Mouse (Mus musculus): Measurements from ENCODE around the gene Krt23. TPM values are rescaled to one million over a fixed set of nuclear protein-coding genes. Genes with fewer than 3 reads are reported as not detected.

Gene Krt23
- total RNA-seq, 2 experiments from 2014 or later, result not detected

DNA sequence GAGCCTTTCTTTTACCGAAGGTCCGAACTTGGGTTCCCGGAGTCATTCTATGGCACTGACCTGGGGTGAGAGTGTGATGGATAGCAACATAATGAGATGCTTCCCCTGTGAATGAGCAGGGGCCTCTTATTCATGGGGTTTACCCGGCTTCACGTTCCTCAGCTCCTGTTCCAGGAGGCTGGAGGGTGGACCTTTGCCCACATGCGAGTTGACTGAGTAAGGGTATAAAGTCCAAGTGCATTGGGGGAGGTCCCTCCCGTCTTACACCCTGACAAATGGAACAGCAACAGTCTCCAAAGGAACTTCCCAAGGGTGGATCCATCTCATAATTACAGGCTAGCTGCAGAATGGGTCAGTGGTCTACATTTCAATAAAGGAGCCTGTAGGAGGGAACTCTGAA is 31.2 kb downstream of the Krt23 start:
- no peak for DNase-seq (ENCODE audit: low spot score in 2 of 2)
- intact Hi-C loops (cut with DNase I), result loop anchor here (2.0 kb wide), 2 partner anchors 49 to 833 kb away; no protein-coding TSS in a partner anchor

DNA sequence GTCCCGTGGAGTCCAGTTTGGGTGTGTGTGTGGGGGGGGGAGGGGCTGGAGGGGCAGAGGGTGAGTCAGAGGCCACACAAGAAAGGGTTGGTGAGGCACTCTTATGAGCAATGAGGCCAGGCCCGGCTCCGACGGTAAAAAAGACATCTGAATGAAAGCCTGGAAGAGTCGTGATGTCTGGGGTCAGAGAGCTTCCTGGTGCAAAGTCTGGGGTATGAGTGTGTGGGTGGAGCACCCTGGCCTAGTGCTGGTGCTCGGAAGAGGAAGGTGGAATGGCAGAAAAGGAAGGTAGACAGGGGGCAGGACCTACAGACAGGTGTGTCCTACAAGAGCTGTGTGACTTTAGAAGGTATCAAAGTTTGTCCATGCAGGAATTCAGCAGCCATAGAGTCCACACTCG is 34.0 kb downstream of the Krt23 start:
- intact Hi-C loops (cut with DNase I), result no loop called here
- DNase-seq (ENCODE audit: low spot score in 2 of 2), result no peak

DNA sequence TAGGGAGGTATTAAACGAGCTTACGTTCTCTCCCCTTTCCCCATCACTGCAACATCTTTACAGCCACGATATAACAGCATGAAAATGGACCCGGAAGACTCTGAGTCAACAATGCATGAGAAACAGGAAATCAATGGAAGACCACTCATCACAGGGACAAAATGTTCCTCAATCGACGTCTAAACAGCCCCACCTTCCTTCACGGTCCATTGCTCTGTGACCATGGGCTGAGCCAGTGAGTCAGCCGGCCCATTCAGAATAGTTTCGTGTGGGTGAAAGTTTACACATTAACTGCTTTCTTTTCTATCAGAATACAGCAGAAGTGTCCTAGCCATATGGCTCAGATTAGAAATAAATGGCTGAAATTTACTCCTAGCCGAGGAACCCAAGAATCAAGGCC is 38.2 kb downstream of the Krt23 start:
- intact Hi-C loops (cut with DNase I), result no loop called here
- no peak for DNase-seq (ENCODE audit: low spot score in 2 of 2)

DNA sequence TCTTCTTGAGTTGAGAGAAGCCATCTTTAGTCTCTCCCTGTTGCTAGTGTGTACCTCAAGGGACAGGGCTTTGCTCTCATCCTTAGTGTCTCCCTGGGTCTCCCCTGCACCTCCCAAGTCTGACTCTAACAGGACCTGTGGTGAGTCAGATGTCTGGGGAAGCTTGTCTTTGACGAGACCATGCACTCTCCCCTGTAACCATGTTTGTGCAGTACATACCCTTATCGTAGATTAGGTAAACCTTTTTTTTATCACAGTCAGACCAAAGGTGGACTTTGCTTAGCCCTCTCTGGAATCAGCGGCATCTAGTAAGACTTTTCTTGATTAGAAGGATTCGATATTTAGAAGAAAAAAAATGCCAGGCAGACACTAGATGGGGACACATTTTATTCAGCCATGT is 38.9 kb downstream of the Krt23 start:
- no peak for DNase-seq (ENCODE audit: low spot score in 2 of 2)
- intact Hi-C loops (cut with DNase I), result no loop called here

DNA sequence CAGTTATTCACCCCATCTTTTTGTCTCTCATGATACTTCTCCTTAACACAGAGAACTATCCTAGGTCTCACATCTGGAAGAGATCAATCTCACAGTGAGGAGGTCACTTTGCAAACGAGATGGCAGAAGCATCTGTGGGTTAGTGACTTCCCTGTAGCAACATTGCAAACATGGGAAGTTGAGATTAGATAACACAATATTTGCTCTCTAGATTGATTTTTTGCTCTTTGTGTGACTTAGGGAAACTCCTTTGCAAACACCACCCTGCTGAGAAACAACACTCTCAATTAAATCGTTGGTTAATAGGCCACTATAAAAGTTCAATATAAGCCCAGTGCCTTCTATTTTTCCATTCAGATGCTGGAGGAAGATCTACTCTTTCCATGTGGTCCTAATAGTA is 44.2 kb downstream of the Krt23 start:
- intact Hi-C loops (cut with DNase I), result no loop called here
- no peak for DNase-seq (ENCODE audit: low spot score in 2 of 2)

DNA sequence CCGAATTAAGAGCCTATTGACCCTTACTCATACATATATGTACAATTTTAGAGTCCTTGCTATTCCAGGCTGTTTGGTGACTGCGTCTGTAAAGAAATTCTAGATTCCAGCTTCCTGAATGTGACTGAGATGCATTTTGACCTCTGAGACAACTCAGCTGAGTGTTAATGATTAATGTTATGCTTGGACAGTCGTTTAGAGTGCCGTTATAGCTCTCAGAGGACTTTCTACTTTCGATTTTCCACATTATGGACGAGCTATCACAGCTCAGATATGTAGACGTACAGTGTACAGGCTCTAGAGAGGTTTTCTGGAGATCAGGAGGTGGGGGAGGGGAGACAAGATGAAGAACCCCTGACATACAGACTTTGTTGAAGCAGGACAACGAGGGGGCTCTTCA is 51.7 kb downstream of the Krt23 start:
- intact Hi-C loops (cut with DNase I), result no loop called here
- DNase-seq (ENCODE audit: low spot score in 2 of 2), result no peak

DNA sequence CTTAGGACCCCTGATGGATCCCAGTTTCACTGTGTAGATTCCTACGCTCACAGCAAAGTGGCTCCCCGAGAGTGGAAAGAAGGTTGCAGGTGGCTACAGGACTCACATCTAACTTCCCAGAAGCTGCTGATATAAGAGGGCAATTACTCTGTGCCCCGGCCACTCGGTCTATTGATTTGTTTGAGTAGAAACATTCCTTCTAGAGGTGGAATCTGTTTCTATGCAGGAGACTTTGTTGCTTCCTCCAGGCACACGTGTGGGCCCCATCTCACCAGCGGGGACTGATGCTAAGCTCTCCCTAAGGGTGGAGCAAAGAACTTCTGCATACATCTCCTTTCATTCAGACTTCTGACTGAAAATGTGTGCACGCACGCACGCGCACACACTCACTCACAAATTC is 53.5 kb downstream of the Krt23 start:
- DNase-seq (ENCODE audit: low spot score in 2 of 2), result no peak
- intact Hi-C loops (cut with DNase I), result no loop called here

DNA sequence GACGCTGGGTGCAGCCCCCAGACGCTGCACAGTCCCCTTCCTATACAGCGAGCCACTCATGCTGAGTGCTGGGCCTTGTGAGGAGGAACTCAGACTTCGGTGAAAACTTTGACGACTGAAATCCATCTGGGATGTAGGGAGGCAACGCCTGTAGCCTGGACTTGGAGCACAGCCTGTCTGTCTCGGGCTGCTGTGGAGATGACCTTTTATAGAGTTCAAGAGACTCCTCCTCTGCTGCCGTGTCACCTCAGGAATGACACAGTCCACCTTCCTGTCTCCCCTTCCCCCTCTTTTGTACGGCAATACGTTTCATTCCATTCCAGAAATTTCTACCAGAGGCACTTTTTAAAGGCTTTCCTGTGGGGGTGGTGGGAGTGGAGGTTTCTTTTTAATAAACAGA is 55.0 kb downstream of the Krt23 start, which contains the start of gene Krt20:
Gene Krt20, minus strand, starts transcription at position 179 of the 400 bp plus-strand sequence.
- intact Hi-C loops (cut with DNase I), result no loop called here
- DNase-seq (ENCODE audit: low spot score in 2 of 2), result no peak

DNA sequence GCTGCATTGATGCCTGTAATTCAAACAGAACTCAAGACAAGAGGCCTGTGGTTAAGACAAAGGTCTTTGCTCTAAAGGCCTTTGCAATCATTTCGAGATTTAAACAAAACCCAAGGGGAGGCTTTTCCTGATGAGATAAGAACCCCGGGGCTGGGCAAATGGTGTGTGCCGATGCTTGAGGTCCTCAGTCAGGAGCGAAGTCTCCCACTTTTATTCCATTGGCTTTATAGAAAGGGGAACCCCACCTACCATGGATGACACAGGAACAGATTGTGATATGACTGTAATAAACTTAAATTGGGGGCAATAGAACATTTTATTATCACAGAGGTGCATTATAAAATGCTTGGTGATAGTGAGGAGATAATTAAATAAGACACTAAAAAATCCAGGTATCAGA is 56.3 kb downstream of the Krt23 start:
- intact Hi-C loops (cut with DNase I), result no loop called here
- no peak for DNase-seq (ENCODE audit: low spot score in 2 of 2)

DNA sequence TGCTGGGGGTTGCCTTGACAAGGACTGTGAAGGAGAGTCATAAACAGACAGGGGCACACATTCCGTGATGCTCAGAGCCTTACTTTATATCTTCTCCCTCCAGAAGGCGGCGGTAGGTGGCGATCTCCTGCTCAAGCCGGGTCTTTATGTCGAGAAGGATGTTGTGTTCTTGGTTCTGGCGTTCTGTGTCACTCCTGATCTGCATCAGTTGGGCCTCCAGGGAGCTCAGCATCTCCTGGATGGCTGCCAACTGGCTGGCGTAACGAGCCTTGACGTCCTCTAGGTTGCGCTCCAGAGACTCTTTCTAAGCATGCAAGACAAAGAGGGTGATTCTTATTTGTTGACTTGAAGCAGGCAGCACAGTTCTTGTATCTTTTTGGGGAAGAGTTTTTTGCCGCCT is 62.3 kb downstream of the Krt23 start:
- intact Hi-C loops (cut with DNase I), result no loop called here
- peak; percentile 32 to 69 for DNase-seq (ENCODE audit: low spot score in 2 of 2)

Other genes with a start within 250 kb of the Krt23 start
- gene Krt222, start 249.1 kb downstream of the Krt23 start, total RNA-seq (2021), result 10 to 100 TPM; 27.7 to 30.0 TPM
- gene Krt24, start 207.9 kb downstream of the Krt23 start, total RNA-seq (2021), result not detected
- not detected for gene Krt25, start 170.2 kb downstream of the Krt23 start, total RNA-seq (2021)
- gene Krt26, start 155.2 kb downstream of the Krt23 start, total RNA-seq (2021), result under 1 TPM; 0.13 to 0.17 TPM
- gene Krt27, start 142.0 kb downstream of the Krt23 start, total RNA-seq (2021), result not detected
- gene Krt28, start 118.2 kb downstream of the Krt23 start, total RNA-seq (2021), result under 1 TPM; 0.22 to 0.34 TPM
- gene Krt10, start 103.8 kb downstream of the Krt23 start, total RNA-seq (2021), result 10 to 100 TPM; 12.2 to 13.8 TPM
- gene Krt12, start 70.9 kb downstream of the Krt23 start, total RNA-seq (2021), result 1 to 10 TPM; 8.5 to 9.7 TPM
- not detected for gene Krt20, start 55.0 kb downstream of the Krt23 start, total RNA-seq (2021)
- gene Krt39, start 28.2 kb upstream of the Krt23 start, total RNA-seq (2021), result not detected
- gene Krt40, start 50.0 kb upstream of the Krt23 start, total RNA-seq (2021), result not detected
- gene Krtap3-3, start 57.7 kb upstream of the Krt23 start, total RNA-seq (2021), result not detected
- not detected for gene Krtap3-2, start 63.7 kb upstream of the Krt23 start, total RNA-seq (2021)
- not detected for gene Gm11939, start 66.3 kb upstream of the Krt23 start, total RNA-seq (2021)
- not detected for gene Krtap3-1, start 73.5 kb upstream of the Krt23 start, total RNA-seq (2021)
- not detected for gene Krtap1-5, start 87.9 kb upstream of the Krt23 start, total RNA-seq (2021)
- not detected for gene Krtap1-4, start 90.5 kb upstream of the Krt23 start, total RNA-seq (2021)
- gene Krtap1-3, start 98.2 kb upstream of the Krt23 start, total RNA-seq (2021), result not detected
- not detected for gene Krtap9-3, start 105.0 kb upstream of the Krt23 start, total RNA-seq (2021)
- not detected for gene Gm11938, start 110.2 kb upstream of the Krt23 start, total RNA-seq (2021)
- gene Gm11937, start 117.1 kb upstream of the Krt23 start, total RNA-seq (2021), result not detected
- not detected for gene Krtap2-4, start 121.7 kb upstream of the Krt23 start, total RNA-seq (2021)
- not detected for gene Gm11562, start 127.3 kb upstream of the Krt23 start, total RNA-seq (2021)
- not detected for gene Krtap4-1, start 135.1 kb upstream of the Krt23 start, total RNA-seq (2021)
- not detected for gene Krtap4-2, start 141.9 kb upstream of the Krt23 start, total RNA-seq (2021)
- not detected for gene Krtap4-7, start 151.0 kb upstream of the Krt23 start, total RNA-seq (2021)
- not detected for gene Gm11555, start 157.1 kb upstream of the Krt23 start, total RNA-seq (2021)
- gene Gm11563, start 165.8 kb upstream of the Krt23 start, total RNA-seq (2021), result not detected
- not detected for gene Krtap4-6, start 172.8 kb upstream of the Krt23 start, total RNA-seq (2021)
- not detected for gene Gm14190, start 197.6 kb upstream of the Krt23 start, total RNA-seq (2021)
- not detected for gene Gm14180, start 241.2 kb upstream of the Krt23 start, total RNA-seq (2021)